Mouse (Mus musculus) kidney, adult 2 months (tissue): ENCODE results near the gene Rhox2c.
"Not testable (repeated sequence)": the region's sequence is repeated elsewhere in the genome, so short reads cannot be mapped to it uniquely, and the experiment has no call there.

ENCODE experiments used
- CTCF ChIP-seq: fragments of 200-500 bp; conservative IDR thresholded peaks from 2 replicates; pipeline ENCODE4 v1.5.1; 2011; ENCODE audit warnings: low read depth, mild to moderate bottlenecking, control low read depth, low read length, moderate library complexity, mixed read lengths; ENCODE audit not compliant: insufficient read depth, insufficient read length
- POLR2A ChIP-seq: fragments of 200-500 bp; IDR thresholded peaks from one replicate; pipeline ENCODE4 v1.6.1; 2011; ENCODE audit warnings: low read depth, low read length, control low read depth

DNA sequence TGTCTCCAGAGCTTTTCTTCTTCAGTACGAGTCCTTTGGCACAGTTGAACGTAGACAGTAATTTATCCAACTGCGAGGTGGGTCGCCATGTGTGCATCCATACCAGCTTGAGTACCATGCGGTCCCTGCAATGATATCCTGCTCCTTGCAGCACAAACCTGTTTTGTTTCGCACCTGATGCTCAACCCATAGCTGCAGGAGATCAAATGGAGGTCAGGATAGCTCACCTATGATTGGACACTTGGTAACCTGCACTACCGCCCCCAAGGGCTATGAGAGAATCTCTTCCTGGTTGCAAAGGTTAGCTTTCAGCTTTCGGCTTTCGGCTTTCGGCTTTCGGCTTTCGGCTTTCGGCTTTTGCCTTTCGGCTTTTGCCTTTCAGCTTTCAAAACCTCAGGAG lies 26.6 kb downstream of the Rhox2c start, which contains the start of gene Rhox4c:
- not testable (repeated sequence) for TF ChIP-seq CTCF, POLR2A
